Mouse (Mus musculus) midbrain, postnatal 0 days (tissue): Measurements from ENCODE around the gene Crocc2. TPM values are rescaled to one million over a fixed set of nuclear protein-coding genes. Genes with fewer than 3 reads are reported as not detected.

Experiments
- ATAC-seq: fragments of 200-750 bp; cut with Nextera tagmentation; 2 replicates; pipeline ENCODE4 v1.8.0; 2017; ENCODE audit warnings: moderate number of reproducible peaks, mild to moderate bottlenecking, moderate TSS enrichment, moderate library complexity; ENCODE audit not compliant: low FRiP score
- DNase-seq: peaks from one replicate; pipeline ENCODE4 v3.0.0-alpha.2; 2015; ENCODE audit warnings: low spot score
- H3K27ac ChIP-seq: fragments of 300-500 bp; sonication (generic); 2 replicates; pipeline ENCODE4 v1.5.1; 2014; ENCODE audit warnings: low read depth, mild to moderate bottlenecking, low read length, mixed read lengths
- H3K27me3 ChIP-seq: fragments of 300-500 bp; sonication (generic); 2 replicates; pipeline ENCODE4 v1.6.1; 2014; ENCODE audit warnings: low read length, control low read depth, mixed read lengths; ENCODE audit not compliant: insufficient read depth
- H3K36me3 ChIP-seq: fragments of 300-500 bp; sonication (generic); 2 replicates; pipeline ENCODE4 v1.6.1; 2014; ENCODE audit warnings: low read length, control low read depth, mixed read lengths; ENCODE audit not compliant: insufficient read depth
- H3K4me1 ChIP-seq: fragments of 300-500 bp; sonication (generic); 2 replicates; pipeline ENCODE4 v1.6.1; 2014; ENCODE audit warnings: mild to moderate bottlenecking, control low read depth, antibody characterized with exemption, low read length, mixed read lengths; ENCODE audit not compliant: insufficient read depth
- H3K4me2 ChIP-seq: fragments of 300-500 bp; sonication (generic); 2 replicates; pipeline ENCODE4 v1.6.1; 2014; ENCODE audit warnings: low read depth, mild to moderate bottlenecking, low read length, mixed read lengths; ENCODE audit not compliant: poor library complexity, severe bottlenecking
- H3K4me3 ChIP-seq: fragments of 300-500 bp; sonication (generic); 2 replicates; pipeline ENCODE4 v1.5.1; 2014; ENCODE audit warnings: low read depth, mild to moderate bottlenecking, low read length, moderate library complexity
- H3K9ac ChIP-seq: fragments of 300-500 bp; sonication (generic); replicated peaks from 2 replicates; pipeline ENCODE4 v1.6.1; 2014; ENCODE audit warnings: mild to moderate bottlenecking, low read length, moderate library complexity, mixed read lengths; ENCODE audit not compliant: poor library complexity, severe bottlenecking
- H3K9me3 ChIP-seq: fragments of 300-500 bp; sonication (generic); 2 replicates; pipeline ENCODE4 v1.6.1; 2016; ENCODE audit warnings: low read length, control low read depth
- CTCF ChIP-seq: IDR thresholded peaks from 2 replicates; pipeline ENCODE4 v1.5.1; 2016; ENCODE audit warnings: antibody characterized with exemption, mild to moderate bottlenecking
- WGBS: fragments of 180-500 bp; shearing (Covaris S2); extraction: QIAGEN DNeasy Blood & Tissue Kit; methylation state at CpG from one replicate; pipeline ENCODE4 v1.1.7; 2014; 5-methylcytosine and 5-hydroxymethylcytosine counted together
- microRNA-seq: library from miRNA; unstranded; fragments of <30 nt; microRNA quantifications from one replicate; pipeline ENCODE4, GENCODE M21; 2016; ENCODE audit warnings: borderline number of aligned reads
- polyA plus RNA-seq: library from polyadenylated mRNA; unstranded; fragments of >200 nt; fragmentation: Nextera tagmentation; extraction: Ambion mirVana; gene quantifications from 2 replicates; pipeline ENCODE4 v1.2.1, GENCODE M21; 2015
- total RNA-seq: library from RNA; depleted of rRNA; stranded (reverse); fragments of >200 nt; gene quantifications from 2 replicates; pipeline ENCODE4 v1.2.3, GENCODE M21; 2014; rRNA removed

Gene Crocc2
- total and polyA plus RNA-seq, 2 experiments from 2014 or later: 0.84 to 1.4 TPM

DNA sequence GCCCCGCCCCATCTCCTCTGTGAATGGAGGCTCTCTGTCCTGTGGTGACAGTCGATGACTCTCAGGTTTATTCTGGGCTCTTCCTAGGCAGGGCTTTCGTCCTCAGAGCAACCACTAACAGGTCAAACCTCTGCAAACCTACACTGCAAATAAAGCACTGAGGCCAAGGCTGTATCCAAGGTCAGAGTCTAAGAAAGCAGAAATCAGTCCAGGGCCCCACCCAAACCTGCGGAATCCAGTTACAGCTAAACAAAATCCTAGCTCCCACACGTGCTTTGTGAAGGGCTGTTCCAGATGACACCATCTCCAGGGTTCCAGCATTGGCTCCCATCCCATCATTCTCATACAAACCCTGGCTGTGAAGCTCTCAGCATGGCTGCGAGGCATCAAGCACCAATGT is 107.0 kb downstream of the Crocc2 start:
- Histone ChIP-seq H3K27ac (no peak overlapping the region), H3K4me1 (no peaks in the 10 kb centered on the region), H3K36me3 (no peaks in the 10 kb centered on the region), H3K4me2 (no peak overlapping the region), H3K9me3 (no peaks in the 10 kb centered on the region), H3K9ac (no peak overlapping the region), H3K27me3 (no peaks in the 10 kb centered on the region), H3K4me3 (no peak overlapping the region)
- no peak for DNase-seq
- TF ChIP-seq CTCF: no peak
- no peak for ATAC-seq
- 79% methylated on average over 6 of the region's 6 CpGs for WGBS

- Histone ChIP-seq H3K4me3 (no peak overlapping the region), H3K27ac (no peak overlapping the region), H3K9ac (no peak overlapping the region), H3K27me3 (no peaks in the 10 kb centered on the region), H3K36me3 (no peaks in the 10 kb centered on the region), H3K4me1 (no peaks in the 10 kb centered on the region), H3K4me2 (no peak overlapping the region), H3K9me3 (no peaks in the 10 kb centered on the region)
- 82% methylated on average over 7 of the region's 7 CpGs for WGBS
- no peak for TF ChIP-seq CTCF
- no peak for ATAC-seq
- DNase-seq: no peak
Observed at GRCm38 (mm10) chr1:93277041-93277440, 108.5 kb downstream of the Crocc2 start.

Small RNA genes lying within 50 kb of the gene (microRNA-seq; reads per million reads assigned to microRNA genes)
- not detected for gene Mir6901

Other genes starting within 250 kb of the Crocc2 start
- gene Capn10, start 234.3 kb upstream of the Crocc2 start, total RNA-seq: 84.7 and 101 TPM in 2 replicates
- gene Capn10, start 234.3 kb upstream of the Crocc2 start, polyA plus RNA-seq: 52.8 and 55.6 TPM in 2 replicates
- 0.76 and 0.88 TPM in 2 replicates for gene Gpr35, start 217.9 kb upstream of the Crocc2 start, total RNA-seq
- 0.36 and 0.73 TPM in 2 replicates for gene Gpr35, start 217.9 kb upstream of the Crocc2 start, polyA plus RNA-seq
- gene Aqp12, start 162.4 kb upstream of the Crocc2 start, total RNA-seq: not detected in 2 replicates
- not detected in 2 replicates for gene Aqp12, start 162.4 kb upstream of the Crocc2 start, polyA plus RNA-seq
- gene Kif1a, start 66.8 kb upstream of the Crocc2 start, total RNA-seq: 677 and 686 TPM in 2 replicates
- 690 and 716 TPM in 2 replicates for gene Kif1a, start 66.8 kb upstream of the Crocc2 start, polyA plus RNA-seq
- not detected in 2 replicates for gene Agxt, start 33.5 kb upstream of the Crocc2 start, total RNA-seq
- not detected in 2 replicates for gene Agxt, start 33.5 kb upstream of the Crocc2 start, polyA plus RNA-seq
- gene 2310007B03Rik, start 7.8 kb upstream of the Crocc2 start, total RNA-seq: 0.88 TPM in 1 of 2 replicates, not detected in the other
- gene 2310007B03Rik, start 7.8 kb upstream of the Crocc2 start, polyA plus RNA-seq: 0.07 and 0.10 TPM in 2 replicates
- gene Sned1, start 67.1 kb downstream of the Crocc2 start, total RNA-seq: 19.9 and 24.4 TPM in 2 replicates
- 4.7 and 5.1 TPM in 2 replicates for gene Sned1, start 67.1 kb downstream of the Crocc2 start, polyA plus RNA-seq
- gene Mterf4, start 137.2 kb downstream of the Crocc2 start, total RNA-seq: 32.4 and 35.4 TPM in 2 replicates
- gene Mterf4, start 137.2 kb downstream of the Crocc2 start, polyA plus RNA-seq: 23.9 and 25.0 TPM in 2 replicates
- 12.9 and 13.7 TPM in 2 replicates for gene Ppp1r7, start 174.1 kb downstream of the Crocc2 start, total RNA-seq
- 56.2 and 62.9 TPM in 2 replicates for gene Ppp1r7, start 174.1 kb downstream of the Crocc2 start, polyA plus RNA-seq
- gene Pask, start 174.8 kb downstream of the Crocc2 start, total RNA-seq: 4.4 and 5.2 TPM in 2 replicates
- 3.0 and 4.2 TPM in 2 replicates for gene Pask, start 174.8 kb downstream of the Crocc2 start, polyA plus RNA-seq
- gene Ano7, start 205.2 kb downstream of the Crocc2 start, total RNA-seq: 0.71 and 2.2 TPM in 2 replicates
- 3.0 TPM in 2 replicates for gene Ano7, start 205.2 kb downstream of the Crocc2 start, polyA plus RNA-seq